Mouse (Mus musculus) cerebellum, adult 2 months (tissue): ENCODE results near the gene Cpt1c.

Experiments
- CTCF ChIP-seq: fragments of 200-500 bp; IDR thresholded peaks from 2 replicates; pipeline ENCODE4 v1.5.1; 2011; ENCODE audit warnings: low read depth, mild to moderate bottlenecking, control low read depth, low read length, moderate library complexity, borderline replicate concordance; ENCODE audit not compliant: insufficient read depth
- POLR2A ChIP-seq: fragments of 200-500 bp; IDR thresholded peaks from 2 replicates; pipeline ENCODE4 v1.6.1; 2011; ENCODE audit warnings: low read length, control low read depth, borderline replicate concordance; ENCODE audit not compliant: insufficient read depth

DNA sequence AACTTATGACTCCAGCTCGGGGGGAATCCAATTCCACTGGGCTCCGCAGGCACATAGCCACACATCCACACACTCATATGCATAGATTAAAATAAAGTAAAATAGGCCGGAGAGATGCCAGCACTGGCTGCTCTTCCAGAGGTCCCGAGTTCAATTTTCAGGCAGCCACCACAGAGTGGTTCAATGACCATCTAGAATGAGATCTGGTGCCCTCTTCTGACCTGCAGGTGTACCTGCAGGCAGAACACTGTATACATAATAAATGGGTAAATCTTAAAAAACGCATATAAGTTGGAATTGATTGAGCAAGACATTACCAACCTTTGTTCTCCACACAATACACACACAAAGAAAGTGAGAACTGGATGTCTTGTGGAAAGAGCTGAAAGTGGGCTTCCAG lies 19.0 kb downstream of the Cpt1c start:
- peak; percentile 60 for TF ChIP-seq CTCF
- no peak for TF ChIP-seq POLR2A
